Mouse (Mus musculus): ENCODE measurements around the gene Slc39a2. TPM values are rescaled to one million over a fixed set of nuclear protein-coding genes. Genes with fewer than 3 reads are reported as not detected.
"Not testable (repeated sequence)": the region's sequence is repeated elsewhere in the genome, so short reads cannot be mapped to it uniquely, and the experiment has no call there.

The Slc39a2 gene
- total RNA-seq (2021) = 1 to 10 TPM in 1 of 2 experiments, under 1 TPM in 1; 0.69 to 1.1 TPM
- long read RNA-seq, experiment 1 = 0 reads
- long read RNA-seq, experiment 2, partial matches to known transcripts = 0 of 1 reads
- long read RNA-seq, experiment 2, other reads (novel, unspliced or antisense) = 0 of 1 reads

GRCm38 (mm10) chr14:51892191-51892939 lies at the start of gene Slc39a2:
Gene Slc39a2, plus strand, starts transcription at chr14:51892889.
- intact Hi-C loops (cut with DNase I) = no loop called here
- no peak for DNase-seq
- TF ChIP-seq CTCF (IDR thresholded peaks at IDR 0.05) = no peak
- H3K4me3 ChIP-seq = no peak within 1 kb of the TSS
- no peak within 1 kb of the TSS for H3K27ac ChIP-seq

- Histone ChIP-seq H3K27ac (no peak overlapping the region), H3K4me3 (no peak overlapping the region)
Observed at GRCm38 (mm10) chr14:51843882-51844281, 48.8 kb upstream of the Slc39a2 start.

GRCm38 (mm10) chr14:51846566-51846965 lies 46.1 kb upstream of the Slc39a2 start:
- Histone ChIP-seq H3K4me3 (no peak overlapping the region), H3K27ac (no peak overlapping the region)
- TF ChIP-seq CTCF (IDR thresholded peaks at IDR 0.05) = no peak
- no peak for DNase-seq
- intact Hi-C loops (cut with DNase I) = no loop called here

More at GRCm38 (mm10) chr14:51843882-51844281, 48.8 kb upstream of the Slc39a2 start:
- intact Hi-C loops (cut with DNase I) = no loop called here
- TF ChIP-seq CTCF (IDR thresholded peaks at IDR 0.05) = no peak
- DNase-seq = no peak

- H3K27ac ChIP-seq; intact Hi-C loops (cut with DNase I); DNase-seq; H3K4me3 ChIP-seq: not testable (repeated sequence)
Observed at GRCm38 (mm10) chr14:51851006-51851405, 41.7 kb upstream of the Slc39a2 start.

GRCm38 (mm10) chr14:51853399-51853798 lies 39.3 kb upstream of the Slc39a2 start, which contains the start of gene Ear6:
Gene Ear6, plus strand, starts transcription at chr14:51853699.
- Histone ChIP-seq H3K4me3 (no peak within 1 kb of the TSS), H3K27ac (no peak within 1 kb of the TSS)
- TF ChIP-seq CTCF (IDR thresholded peaks at IDR 0.05) = no peak
- DNase-seq = no peak
- intact Hi-C loops (cut with DNase I) = no loop called here

GRCm38 (mm10) chr14:51855280-51855679 lies 37.4 kb upstream of the Slc39a2 start:
- H3K27ac ChIP-seq; DNase-seq; intact Hi-C loops (cut with DNase I); H3K4me3 ChIP-seq: not testable (repeated sequence)

- not testable (repeated sequence) for H3K27ac ChIP-seq, H3K4me3 ChIP-seq
- TF ChIP-seq CTCF (IDR thresholded peaks at IDR 0.05) = peak; percentile 35; the same call in 1 of the 2 replicates
- peak; percentile 22 for DNase-seq
- intact Hi-C loops (cut with DNase I) = loop anchor here (10.0 kb wide), 1 partner anchor 89 kb away; the partner anchor contains the start of gene Ang4
Observed at GRCm38 (mm10) chr14:51863603-51864002, 29.1 kb upstream of the Slc39a2 start.

- no peak for TF ChIP-seq CTCF (IDR thresholded peaks at IDR 0.05)
- no peak for DNase-seq
- Histone ChIP-seq H3K4me3 (no peak overlapping the region), H3K27ac (no peak overlapping the region)
- intact Hi-C loops (cut with DNase I) = no loop called here
Observed at GRCm38 (mm10) chr14:51870756-51871155, 21.9 kb upstream of the Slc39a2 start.

- DNase-seq = no peak
- no peak overlapping the region for H3K4me3 ChIP-seq
- intact Hi-C loops (cut with DNase I) = no loop called here
- no peak for TF ChIP-seq CTCF (IDR thresholded peaks at IDR 0.05)
- H3K27ac ChIP-seq = no peak overlapping the region
Observed at GRCm38 (mm10) chr14:51871741-51872140, 20.9 kb upstream of the Slc39a2 start.

- Histone ChIP-seq H3K4me3 (no peak overlapping the region), H3K27ac (no peak overlapping the region)
- intact Hi-C loops (cut with DNase I) = no loop called here
- DNase-seq = no peak
- TF ChIP-seq CTCF (IDR thresholded peaks at IDR 0.05) = no peak
Observed at GRCm38 (mm10) chr14:51877517-51877916, 15.2 kb upstream of the Slc39a2 start.

GRCm38 (mm10) chr14:51883527-51884030 lies 9.1 kb upstream of the Slc39a2 start:
- peak; percentile 73 for TF ChIP-seq CTCF (IDR thresholded peaks at IDR 0.05)
- peak; percentile 73 for DNase-seq
- intact Hi-C loops (cut with DNase I) = loop anchor here (1.0 to 10.0 kb wide), 3 partner anchors 139 to 396 kb away; partner anchors contain the start of genes Hnrnpc, Rab2b, Tox4 and Zfp219

GRCm38 (mm10) chr14:51884031-51884544 lies 8.6 kb upstream of the Slc39a2 start:
- intact Hi-C loops (cut with DNase I) = loop anchor here (1.0 to 10.0 kb wide), 3 partner anchors 138 to 395 kb away; partner anchors contain the start of genes Hnrnpc, Rab2b, Tox4 and Zfp219
- Histone ChIP-seq H3K4me3 (peak overlapping the region; percentile 78), H3K27ac (peak overlapping the region; percentile 84)
- DNase-seq = no peak
- no peak for TF ChIP-seq CTCF (IDR thresholded peaks at IDR 0.05)

More at GRCm38 (mm10) chr14:51883527-51884030, 9.1 kb upstream of the Slc39a2 start:
- Histone ChIP-seq H3K27ac (peak overlapping the region; percentile 84), H3K4me3 (peak overlapping the region; percentile 78)

Data from gastrocnemius, adult 2 months (tissue).